Mouse (Mus musculus) CD8-positive naive resting alpha-beta T cell, adult 2 months (primary cell): ENCODE results near the gene Kif24.

Source experiments
- DNase-seq, 2 experiments: peaks; one replicate each; pipeline ENCODE4 v3.0.0; 2022; ENCODE audit warnings: low read depth in 2 of 2, low spot score in 2 of 2

Gene Kif24

DNA sequence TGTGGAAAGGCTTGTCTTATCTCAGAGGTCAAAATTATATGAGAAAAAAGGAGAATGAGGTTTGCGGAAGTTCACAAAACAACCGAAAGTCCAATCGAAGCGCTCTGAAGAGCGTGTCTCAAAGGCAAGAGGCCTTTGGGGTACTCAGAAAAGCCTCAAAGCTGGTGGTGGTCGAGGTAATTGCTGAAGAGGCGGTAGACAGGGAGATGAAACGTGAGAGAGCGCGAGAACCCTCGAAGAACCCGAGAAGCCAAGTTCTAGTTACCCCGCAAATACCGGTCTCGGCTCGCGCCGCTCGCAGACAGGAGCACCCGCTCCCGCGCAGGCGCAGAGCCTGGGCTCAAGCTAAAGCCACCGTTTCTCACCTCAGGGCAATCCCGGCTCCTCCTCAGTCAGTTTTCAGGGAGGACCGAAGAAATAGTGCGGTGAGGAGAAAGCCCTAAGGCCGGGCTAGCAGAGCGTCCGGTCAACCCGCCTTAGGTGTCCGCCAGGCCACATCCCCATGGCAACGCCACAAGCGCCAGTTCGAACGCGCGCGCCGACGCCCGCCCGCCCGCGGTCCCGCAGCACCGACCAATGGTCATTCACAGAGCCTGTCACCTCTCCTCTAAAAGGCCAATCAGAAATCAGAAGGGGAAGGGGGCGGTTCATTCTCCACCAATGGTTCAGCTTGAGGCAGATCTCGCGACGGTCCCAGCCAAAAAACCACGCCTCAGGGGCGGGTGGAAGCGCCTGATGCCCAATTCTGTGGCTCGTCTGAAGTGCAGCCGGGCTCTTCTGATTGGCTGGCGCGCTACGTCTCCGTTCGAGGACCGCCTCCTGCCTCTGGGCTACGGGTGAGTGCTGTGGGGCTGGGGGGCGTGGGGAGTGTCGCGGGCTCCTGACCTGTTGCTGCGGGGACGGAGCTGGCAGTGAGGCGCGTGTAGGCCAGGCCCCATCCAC lies at the start of gene Kif24, which contains the start of gene Nudt2:
TSS of gene Kif24 (minus strand) at position 543 of the 942 bp plus-strand sequence.
TSS of gene Nudt2 (plus strand) at position 807 of the 942 bp plus-strand sequence.
- peak; percentile 95 to 97 for DNase-seq

DNA sequence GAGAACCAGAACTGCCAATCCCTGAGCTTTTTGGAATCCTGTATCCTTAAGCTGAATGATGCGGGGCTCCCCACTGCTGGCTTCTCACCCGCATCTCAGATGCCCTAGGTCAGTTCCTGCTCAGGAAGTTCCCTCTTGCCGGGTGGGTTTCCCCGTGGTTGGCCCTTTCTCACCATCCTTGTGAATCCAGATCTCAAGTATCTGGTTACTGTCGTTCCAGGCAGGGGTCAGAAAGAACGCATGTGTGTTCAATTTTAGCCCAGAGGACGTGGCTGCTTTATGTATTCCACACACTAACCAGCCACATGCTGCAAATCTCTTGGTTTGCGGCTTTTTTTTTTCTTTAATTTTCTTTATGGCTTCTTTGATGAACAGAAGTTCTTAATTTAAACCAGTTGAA lies 49.0 kb upstream of the Kif24 start:
- no peak for DNase-seq

DNA sequence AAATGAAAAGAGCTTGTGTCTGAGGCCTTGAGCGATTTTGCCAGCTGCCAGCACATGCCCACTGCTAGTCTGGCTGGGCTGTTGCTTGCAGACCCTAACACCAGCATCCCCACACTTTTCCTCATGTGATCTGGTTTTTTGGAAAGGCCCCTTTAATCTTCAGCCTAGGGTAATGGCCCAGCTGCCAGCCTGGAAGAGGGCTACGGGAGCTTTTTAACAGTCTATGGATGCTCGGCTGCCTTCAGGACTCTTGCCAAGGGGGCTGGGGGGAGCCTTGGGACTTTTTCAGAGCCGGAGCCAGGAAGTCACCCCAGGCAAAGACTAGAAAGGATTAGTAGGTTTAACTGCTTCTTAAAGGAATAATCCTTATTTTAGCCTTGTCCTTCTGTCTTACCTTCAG lies 48.6 kb upstream of the Kif24 start:
- DNase-seq, result no peak

DNA sequence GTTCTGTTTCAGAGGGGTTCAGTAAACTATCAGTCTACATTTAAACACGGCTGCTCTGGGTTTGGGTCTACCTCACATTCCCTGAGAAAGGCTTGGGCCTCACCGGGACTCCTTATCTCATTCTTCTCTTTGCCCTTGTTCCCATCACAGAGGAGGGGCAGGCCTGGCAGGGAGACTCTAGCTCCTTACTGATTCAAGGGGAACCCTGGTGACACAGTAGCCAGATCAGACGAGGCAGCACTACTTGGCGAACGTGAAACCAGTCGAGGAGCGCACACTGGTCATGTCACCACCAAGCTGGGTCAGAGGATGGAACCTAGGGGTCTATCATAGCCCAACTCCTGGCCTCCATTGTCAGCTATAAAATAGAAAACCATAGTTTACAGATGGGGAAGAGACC lies 43.3 kb upstream of the Kif24 start:
- no peak for DNase-seq

DNA sequence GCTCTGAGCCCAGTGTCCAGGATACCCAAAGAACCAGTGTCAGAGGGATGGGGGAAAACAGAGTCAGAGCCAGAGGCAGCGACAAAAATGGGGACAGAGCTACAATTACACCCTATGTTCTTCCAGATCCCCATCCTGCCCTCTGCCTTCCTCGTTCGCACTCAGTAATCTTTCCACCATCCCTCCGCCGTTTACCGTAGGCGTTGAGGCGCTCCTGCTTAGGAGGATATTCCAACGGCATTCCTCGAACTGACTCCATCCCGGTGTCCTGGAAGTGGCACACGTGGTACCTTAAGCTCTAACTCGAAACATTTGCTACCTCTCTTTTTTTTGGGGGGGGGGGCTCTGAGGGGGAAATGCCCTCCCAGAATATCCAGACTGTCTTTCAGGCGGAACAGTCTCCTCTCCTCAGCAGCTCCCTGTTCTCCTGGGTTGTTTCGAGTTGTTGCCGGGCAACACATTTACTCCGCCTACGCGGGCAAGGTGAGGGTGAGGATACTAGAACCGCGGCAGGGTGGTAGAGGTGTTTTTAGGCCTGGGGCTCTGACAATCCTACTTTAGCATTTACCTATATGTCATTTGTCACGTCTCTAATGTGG lies 42.7 kb upstream of the Kif24 start:
- no peak for DNase-seq

DNA sequence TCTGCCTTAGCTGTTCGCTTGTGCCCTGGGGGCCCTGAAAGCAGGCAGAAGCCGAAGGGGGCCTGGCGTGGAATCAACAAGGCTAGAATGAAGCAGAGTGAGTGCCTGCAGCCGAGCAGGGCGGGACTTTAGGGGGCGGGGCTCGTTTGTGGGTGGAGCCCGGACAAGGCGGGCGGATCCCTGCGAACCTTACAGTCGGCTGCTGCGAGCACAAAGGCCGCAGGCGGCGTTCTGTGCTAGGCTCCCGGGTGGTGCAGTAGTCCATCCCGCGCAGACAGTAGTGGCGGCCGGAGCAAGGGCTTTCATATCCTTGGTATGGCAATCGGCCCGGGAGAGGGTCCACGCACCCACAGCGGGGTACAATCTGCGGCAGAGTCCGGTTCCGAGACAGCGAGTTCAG lies 42.2 kb upstream of the Kif24 start:
- DNase-seq, result peak; percentile 36 to 56

DNA sequence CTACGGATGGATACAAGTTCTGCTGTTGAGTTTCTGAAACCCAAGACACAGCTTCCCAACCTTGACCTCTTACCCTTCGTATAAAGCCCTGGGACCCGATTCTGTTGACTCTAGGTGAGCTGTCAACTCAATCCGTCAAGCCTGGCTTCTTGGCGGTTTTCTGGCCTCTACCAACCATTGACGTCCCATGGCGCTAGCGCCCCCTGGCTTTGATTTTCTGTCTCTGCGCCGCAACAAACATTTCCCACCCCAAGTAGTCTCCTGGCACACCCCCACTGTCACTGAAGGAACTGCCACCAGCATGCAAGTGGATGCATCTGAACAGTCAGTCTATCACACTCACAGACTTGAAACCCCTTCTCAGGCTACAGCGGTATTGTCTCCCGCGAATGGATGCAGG lies 41.5 kb upstream of the Kif24 start:
- peak; percentile 21 for DNase-seq

DNA sequence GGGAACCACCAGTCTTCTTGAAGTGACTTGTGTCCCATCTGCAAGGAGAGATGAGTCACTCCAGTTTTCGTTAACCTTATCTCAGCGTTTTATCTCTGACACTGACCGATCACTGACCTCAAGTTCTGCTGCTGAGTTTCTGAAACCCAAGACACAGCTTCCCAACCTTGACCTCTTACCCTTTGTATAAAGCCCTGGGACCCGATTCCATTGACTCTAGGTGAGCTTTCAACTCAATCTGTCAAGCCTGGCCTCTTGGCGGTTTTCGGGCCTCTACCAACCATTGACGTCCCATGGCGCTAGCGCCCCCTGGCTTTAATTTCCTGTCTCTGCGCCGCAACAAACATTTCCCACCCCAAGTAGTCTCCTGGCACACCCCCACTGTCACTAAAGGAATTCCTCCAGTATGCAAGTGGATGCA lies 40.5 kb upstream of the Kif24 start:
- DNase-seq, result no peak

DNA sequence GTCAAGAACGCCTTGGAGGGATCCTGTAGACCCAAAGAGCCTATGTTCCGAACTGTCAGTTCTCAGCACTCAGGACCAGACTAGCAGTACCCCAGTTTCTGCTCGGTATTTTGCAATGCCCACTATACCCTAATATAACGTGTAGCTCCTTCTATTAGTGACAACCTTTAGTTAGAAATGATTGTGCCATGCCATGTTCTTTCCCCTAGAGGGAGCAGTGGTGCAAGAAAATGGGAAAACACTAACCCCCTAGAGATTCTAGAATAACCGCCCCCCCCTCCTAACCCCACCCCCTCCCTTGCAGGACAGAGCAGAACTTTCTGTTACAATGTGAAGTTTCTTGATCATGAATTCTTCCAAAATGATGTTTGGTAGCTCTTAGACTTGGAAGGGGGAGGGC lies 39.6 kb upstream of the Kif24 start:
- no peak for DNase-seq

DNA sequence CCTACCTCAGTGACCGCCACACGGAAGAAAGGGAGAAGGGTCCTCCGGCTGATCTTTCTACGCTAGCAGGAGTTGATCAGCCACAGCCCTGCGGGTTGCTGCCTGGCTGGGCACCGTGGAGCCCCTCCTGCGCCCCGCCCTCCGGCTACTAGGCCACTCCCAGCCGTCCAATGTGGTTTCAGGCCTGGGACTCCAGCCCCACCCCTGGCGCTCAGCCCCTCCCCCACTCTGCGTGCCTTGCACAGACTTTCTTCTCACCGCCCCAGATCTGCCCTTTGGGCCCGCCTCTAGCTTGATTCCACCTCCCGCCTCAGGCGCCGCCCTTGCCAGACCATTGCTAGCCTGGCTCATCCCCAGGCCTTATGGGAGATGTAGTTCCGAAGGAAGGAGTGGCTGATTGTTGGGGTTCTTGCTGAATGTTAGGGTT lies 38.3 kb upstream of the Kif24 start, which contains the start of gene AI464131:
TSS of gene AI464131 (minus strand) at position 91 of the 427 bp plus-strand sequence.
- peak in 1 of 2 experiments; percentile 7 for DNase-seq

DNA sequence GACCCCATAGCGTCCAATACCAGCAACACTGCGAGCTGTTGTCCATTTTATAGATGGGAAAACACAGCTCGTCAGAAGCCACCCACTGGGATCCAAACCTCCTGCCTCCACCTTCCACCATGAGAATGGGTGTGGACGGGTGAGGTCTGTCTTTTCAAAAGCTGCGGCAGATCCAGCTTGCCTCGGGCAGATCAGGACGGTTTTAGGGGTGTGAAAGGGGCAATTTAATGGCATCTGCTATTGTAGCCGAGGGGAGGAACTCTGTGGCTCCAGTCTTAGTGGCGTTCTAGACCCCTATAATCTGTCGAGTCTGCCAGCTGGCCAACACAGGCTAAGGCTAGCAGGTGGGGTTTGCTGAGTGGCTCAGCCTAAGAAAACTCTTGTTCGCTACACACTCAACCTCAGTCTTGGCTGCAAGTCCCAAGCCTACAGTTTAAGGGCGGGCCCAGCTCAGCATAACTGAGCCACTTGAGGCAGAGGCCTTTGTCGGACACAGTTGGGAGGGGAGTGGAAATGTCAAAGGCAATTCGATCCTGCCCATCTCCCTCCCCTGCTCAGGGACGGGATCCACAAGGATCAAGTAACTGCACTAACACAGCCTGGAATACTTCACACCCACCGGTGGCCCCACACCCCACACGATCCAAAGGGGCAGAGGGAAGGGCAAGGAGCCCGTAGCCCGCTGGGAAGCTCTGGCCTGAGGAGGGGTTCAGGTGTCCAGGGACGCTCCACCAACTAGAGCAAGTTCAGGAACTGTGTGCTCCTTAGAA lies 37.7 kb upstream of the Kif24 start:
- DNase-seq, result no peak

DNA sequence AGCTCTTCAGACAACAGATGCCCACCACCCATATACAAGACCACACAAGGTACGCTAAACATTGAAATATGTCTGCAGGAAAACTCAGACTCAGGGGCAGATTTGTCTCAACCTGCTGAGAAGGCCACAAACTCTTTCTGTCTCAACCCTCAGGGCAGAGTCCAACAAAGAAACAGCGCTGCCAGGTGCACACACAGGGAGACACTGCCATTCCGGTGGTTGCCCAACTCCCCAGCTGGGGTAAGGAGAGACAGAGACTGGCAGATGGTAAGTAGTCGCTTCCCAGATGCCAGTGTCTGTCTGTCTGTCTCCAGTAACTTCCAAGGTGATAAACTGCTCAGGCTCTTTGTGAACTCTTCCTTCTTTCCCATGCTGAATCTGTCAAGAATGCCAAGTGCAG lies 36.1 kb upstream of the Kif24 start:
- no peak for DNase-seq

DNA sequence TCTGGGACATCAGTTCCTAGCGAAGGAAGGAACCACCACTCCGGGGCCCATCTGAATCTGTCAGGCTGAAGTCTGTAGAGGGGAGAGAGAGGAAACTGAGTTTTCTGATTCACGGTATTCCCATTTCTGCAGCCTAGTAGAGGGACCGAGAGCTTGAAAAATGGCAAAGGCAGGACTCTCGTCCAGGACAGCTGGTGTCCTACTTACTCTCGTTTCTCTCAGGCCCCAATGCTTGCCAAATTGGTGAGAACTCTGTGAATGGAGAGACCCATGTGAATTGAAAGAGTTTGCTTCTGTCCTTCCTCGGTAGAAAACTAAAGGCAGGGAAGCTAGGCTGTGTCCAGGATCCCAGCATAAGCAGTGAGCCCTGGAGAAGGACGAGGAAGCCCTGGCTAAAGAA lies 34.9 kb upstream of the Kif24 start:
- DNase-seq, result no peak

DNA sequence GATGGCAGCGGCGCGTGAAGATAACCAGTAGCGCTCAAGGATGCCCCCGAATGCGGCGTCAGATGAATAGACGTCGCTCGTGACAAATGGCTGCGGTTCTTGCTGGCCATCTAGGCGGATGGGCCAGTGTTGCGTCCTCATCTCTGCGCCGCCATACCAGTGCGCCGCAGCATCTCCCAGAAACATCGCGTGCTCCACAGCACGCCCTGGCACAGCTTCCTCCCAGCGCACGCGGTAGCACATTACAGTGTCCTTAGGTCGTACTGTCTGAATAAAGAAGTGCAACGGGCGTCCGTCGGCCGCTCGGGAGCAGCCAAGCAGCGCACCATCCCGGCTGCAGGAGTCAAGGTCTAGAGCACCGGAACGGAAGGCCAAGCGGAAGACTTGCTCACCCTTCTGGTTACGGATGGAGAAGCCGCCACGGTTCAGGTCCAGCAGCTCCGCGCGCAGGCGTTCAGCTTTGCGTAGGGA lies 34.3 kb upstream of the Kif24 start:
- DNase-seq, result no peak

DNA sequence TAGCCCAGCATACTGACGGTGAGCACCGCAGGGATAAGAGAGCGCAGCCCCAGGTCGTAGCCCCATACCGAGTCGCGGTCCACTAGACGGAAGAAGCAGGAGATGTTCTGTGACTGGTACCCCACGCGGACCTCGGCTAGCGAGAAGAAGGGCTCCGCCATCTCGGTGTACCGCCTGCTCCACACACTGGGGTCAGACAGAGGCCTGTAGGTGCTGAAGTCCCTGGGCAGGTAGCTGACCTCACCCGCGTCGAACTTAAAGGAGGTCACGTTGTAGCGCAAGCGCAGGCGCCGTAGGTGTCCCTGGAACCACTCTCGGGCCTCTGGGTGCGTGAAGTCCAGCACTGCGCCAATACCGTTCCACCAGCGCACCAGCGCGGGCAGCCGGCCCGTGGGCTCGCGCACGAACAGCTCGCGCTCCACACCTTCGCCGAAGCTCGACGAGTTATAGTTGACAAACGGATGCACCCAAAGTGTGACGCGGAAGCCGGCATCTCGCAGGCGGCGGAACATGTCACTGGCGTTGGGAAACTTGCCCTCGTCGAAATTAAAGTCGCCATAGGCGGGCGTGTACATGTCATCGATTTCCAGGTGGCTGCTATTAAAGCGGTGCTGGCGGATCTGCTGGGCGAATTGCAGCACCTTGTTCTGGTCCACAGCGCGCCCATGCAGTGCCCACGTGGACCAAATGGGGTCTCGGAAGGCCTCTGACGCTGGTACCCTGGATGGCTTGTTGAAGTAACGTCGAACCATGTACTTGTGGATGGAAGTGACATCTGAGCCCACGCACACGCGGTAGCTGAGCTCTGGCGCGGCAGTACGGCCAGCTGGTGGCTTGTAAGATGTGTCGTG lies 33.5 kb upstream of the Kif24 start:
- no peak for DNase-seq

DNA sequence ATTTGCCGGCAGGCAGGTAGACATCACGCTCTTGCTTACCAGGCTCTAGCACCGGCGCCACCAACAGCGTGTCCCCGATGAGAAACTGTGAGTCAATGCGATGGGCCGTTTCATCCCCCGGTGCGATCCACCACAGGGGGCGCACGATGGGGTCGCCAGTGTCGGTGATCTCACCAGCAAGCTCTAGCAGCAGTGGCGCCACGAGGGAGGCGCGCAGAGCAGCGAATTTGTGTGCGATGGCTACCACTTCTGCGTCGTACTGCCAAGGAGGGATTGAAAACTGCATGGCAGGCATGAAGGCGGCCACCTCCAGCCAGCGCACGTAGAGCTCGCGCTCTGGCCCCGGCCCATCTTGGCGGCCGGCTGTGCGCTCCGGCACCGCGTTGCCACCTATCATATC lies 32.9 kb upstream of the Kif24 start:
- no peak for DNase-seq

DNA sequence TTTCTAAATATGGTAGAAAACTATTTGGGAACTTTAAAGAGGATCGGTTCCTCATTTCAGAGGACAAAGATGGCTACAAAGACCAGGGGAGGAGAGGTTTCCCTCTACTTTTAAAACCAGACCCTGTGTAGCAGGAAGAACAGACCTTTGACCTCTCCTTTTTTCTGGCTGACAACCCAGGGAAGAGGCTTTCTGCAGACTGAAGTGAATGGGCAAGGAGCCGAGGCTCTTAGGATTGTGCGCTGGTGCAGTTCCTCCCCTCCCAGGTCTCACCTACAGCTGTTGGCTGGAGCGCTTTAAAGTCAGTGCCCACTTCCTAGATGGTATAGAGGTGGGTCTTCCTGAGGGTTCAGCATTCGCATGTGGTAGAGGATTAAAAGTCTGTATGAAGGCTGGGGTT lies 32.4 kb upstream of the Kif24 start:
- DNase-seq, result no peak

DNA sequence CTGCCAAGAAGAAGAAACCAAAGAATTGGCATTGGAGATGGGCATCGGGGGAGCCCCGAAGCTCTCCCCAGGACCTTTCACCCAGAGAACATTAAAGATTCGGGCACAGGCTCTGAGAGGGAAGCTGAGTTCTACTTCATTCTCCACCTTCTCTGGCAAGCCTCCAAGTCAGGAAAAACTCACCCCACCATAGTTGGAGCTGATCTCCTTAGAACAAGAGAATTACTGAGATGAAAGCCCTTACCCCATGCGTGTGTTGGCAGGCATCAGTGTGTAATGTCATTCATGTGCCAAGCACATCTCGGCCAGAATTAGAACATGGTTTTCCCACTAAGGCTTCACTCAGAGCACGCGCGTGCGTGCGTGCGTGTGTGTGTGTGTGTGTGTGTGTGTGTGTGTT lies 31.2 kb upstream of the Kif24 start:
- no peak for DNase-seq

DNA sequence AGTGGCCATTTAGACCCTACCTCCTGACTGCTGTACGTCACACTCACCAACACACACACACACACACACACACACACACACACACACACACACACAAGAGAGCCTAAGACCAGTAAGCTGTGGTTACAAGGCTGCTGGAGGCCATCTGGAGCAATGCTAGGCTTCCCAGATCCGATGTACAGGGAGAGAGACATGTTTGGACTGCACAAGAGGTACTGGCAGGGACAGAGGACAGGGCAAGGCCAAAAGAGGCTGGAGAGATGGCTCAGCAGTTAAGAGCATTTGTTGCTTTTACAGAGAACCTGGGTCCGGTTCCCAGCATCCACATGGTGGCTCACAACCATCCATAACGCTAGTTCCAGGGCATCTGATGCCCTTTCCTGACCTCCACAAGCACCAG lies 30.4 kb upstream of the Kif24 start:
- no peak for DNase-seq

DNA sequence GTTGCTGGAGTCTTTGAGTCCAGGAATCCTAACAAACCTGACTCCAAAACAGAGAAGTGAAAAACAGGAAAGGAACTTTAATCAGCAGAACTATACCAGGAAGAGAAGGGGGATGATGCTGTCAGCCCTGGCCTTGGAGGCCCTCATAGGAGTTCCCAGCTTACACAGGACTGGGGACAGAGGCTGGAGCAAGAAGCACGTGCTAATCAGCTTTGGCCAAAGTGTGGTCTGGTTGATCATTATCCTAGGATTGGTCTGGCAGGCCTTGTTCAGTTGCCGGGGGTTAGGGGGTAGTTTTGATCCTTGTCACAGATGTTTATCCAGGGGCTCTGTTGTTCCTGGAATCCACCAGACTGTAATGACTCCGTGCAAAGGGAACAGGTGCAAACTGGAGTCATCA lies 29.7 kb upstream of the Kif24 start:
- DNase-seq, result no peak
